Mouse (Mus musculus) liver, adult 2 months (tissue): ENCODE data around the gene Akt1. TPM values are rescaled to one million over a fixed set of nuclear protein-coding genes. Genes with fewer than 3 reads are reported as not detected.

ENCODE experiments used
- DNase-seq: peaks from one replicate; pipeline ENCODE4 v3.0.0-alpha.2; 2011; ENCODE audit warnings: low read depth, low spot score; ENCODE audit errors: extremely low read depth
- H3K27ac ChIP-seq: fragments of 200-500 bp; replicated peaks from 2 replicates; pipeline ENCODE4 v1.5.1; 2012; ENCODE audit warnings: low read depth, mild to moderate bottlenecking, control low read depth, inconsistent platforms, low read length; ENCODE audit not compliant: insufficient read depth
- H3K27me3 ChIP-seq: fragments of 200-500 bp; 2 replicates; pipeline ENCODE4 v1.6.1; 2012; ENCODE audit warnings: mild to moderate bottlenecking, moderate library complexity, low read length, inconsistent platforms; ENCODE audit not compliant: control insufficient read depth, insufficient read depth
- H3K36me3 ChIP-seq: fragments of 200-500 bp; 2 replicates; pipeline ENCODE4 v1.6.1; 2012; ENCODE audit warnings: low read length, inconsistent platforms; ENCODE audit not compliant: control insufficient read depth, insufficient read depth
- H3K4me1 ChIP-seq: fragments of 200-500 bp; 2 replicates; pipeline ENCODE4 v1.6.1; 2011; ENCODE audit warnings: low read length; ENCODE audit not compliant: control insufficient read depth, insufficient read depth
- H3K4me3 ChIP-seq: fragments of 200-500 bp; 2 replicates; pipeline ENCODE4 v1.5.1; 2011; ENCODE audit warnings: low read depth, mild to moderate bottlenecking, control low read depth, low read length, moderate library complexity; ENCODE audit not compliant: insufficient read depth
- H3K79me2 ChIP-seq: fragments of 200-500 bp; 2 replicates; pipeline ENCODE4 v1.6.1; 2012; ENCODE audit warnings: inconsistent platforms, mild to moderate bottlenecking, low read length, moderate library complexity; ENCODE audit not compliant: control insufficient read depth, insufficient read depth
- H3K9ac ChIP-seq: fragments of 200-500 bp; 2 replicates; pipeline ENCODE4 v1.6.1; 2012; ENCODE audit warnings: low read depth, mild to moderate bottlenecking, control low read depth, inconsistent platforms, low read length
- CTCF ChIP-seq: fragments of 200-500 bp; IDR thresholded peaks from 2 replicates; pipeline ENCODE4 v1.5.1; 2011; ENCODE audit warnings: low read depth, low read length, control low read depth
- POLR2A ChIP-seq: fragments of 200-500 bp; IDR thresholded peaks from 2 replicates; pipeline ENCODE4 v1.6.1; 2011; ENCODE audit warnings: low read length, control low read depth; ENCODE audit not compliant: insufficient read depth; ENCODE audit errors: extremely low read depth
- WGBS: fragments of 180-500 bp; shearing (Covaris S2); methylation state at CpG from one replicate; pipeline ENCODE4 v1.1.7; 2018; 5-methylcytosine and 5-hydroxymethylcytosine counted together
- polyA plus RNA-seq: library from polyadenylated mRNA; depleted of rRNA; stranded (reverse); fragments of >200 nt; gene quantifications from 2 replicates; pipeline ENCODE4 v1.2.3, GENCODE M21; 2012
- total RNA-seq: library from RNA; depleted of rRNA; stranded (reverse); fragments of >200 nt; gene quantifications from 2 replicates; pipeline ENCODE4 v1.2.3, GENCODE M21; 2014

Akt1 gene
- total and polyA plus RNA-seq, 2 experiments, result 31.8 to 60.5 TPM

DNA sequence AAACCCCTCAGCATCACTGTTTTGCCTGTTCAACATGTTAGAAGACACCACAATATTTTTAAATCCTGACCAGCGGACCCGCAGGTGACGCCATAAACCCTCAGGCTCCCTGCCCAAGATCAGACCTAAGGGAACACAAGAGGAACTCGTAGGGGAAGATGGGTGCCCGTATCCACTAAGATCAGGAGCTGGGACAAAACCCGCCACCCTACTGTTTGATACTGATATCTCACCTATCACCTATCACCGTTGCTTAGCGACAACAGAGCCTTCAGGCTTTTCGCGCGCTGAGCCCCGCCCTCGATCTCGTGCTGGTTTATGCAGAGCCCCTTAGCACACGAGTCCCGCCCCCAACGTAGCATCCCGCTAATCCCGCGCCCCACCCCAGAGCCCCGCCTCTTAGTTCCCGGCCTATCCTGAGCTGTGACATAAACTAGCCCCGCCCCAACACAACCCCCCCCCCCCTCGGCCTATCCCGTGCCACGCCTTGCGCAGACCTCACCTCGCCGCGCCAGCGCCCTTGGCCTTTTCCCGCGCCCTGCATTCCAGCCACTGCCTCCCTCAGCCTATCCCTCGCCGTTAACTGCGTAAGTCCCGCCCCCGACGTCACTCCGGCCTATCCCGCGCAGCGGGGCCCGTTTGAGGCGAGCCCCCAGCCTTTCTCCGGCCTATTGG lies 30.4 kb downstream of the Akt1 start, which contains the start of gene Siva1:
Gene Siva1, plus strand, starts transcription at position 500 of the 675 bp plus-strand sequence.
- DNase-seq, result peak; percentile 93
- Histone ChIP-seq H3K4me1 (peaks cover 13% of the 10 kb centered on the region), H3K79me2 (no peaks in the 10 kb centered on the region), H3K4me3 (peak within 1 kb of the TSS; percentile 70), H3K27ac (peak within 1 kb of the TSS; percentile 19; the same call in 1 of the 2 replicates), H3K27me3 (no peaks in the 10 kb centered on the region), H3K36me3 (no peaks in the 10 kb centered on the region), H3K9ac (peak within 1 kb of the TSS; percentile 72)
- TF ChIP-seq POLR2A (no peak), CTCF (no peak)
- WGBS, result 1% methylated on average over 45 of the region's 46 CpGs

- H3K4me3 ChIP-seq, result no peak overlapping the region
- TF ChIP-seq POLR2A, result no peak
- no peak for TF ChIP-seq CTCF
- H3K79me2 ChIP-seq, result no peaks in the 10 kb centered on the region
- H3K27me3 ChIP-seq, result no peaks in the 10 kb centered on the region
- peaks cover 13% of the 10 kb centered on the region for H3K4me1 ChIP-seq
- no peak for DNase-seq
- WGBS, result 91% methylated on average over 6 of the region's 6 CpGs
- no peak overlapping the region for H3K9ac ChIP-seq
- H3K36me3 ChIP-seq, result no peaks in the 10 kb centered on the region
- no peak overlapping the region for H3K27ac ChIP-seq
Observed at GRCm38 (mm10) chr12:112643126-112643525, 31.6 kb downstream of the Akt1 start.

GRCm38 (mm10) chr12:112639526-112639925 lies 35.2 kb downstream of the Akt1 start:
- 94% methylated on average over 10 of the region's 10 CpGs for WGBS
- H3K79me2 ChIP-seq, result no peaks in the 10 kb centered on the region
- no peak for TF ChIP-seq POLR2A

DNA sequence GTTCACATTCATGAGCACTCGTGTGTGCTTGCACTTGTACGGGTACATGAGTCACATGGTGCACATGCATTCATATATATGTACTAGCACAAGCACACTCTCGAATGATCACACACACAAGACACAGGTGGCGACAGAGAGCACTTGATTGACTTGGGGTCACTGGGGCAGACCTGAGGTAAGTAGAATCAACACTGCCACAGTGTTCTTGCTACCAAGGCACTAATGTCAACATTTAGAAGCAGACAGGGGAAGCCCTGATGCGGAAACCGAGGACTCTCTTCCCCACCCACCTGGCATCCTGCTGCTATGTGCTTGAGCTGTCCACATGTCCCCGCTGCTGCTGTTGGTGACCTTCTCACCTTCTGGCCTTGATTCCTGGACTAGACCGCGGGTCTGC lies 41.0 kb downstream of the Akt1 start:
- H3K4me1 ChIP-seq, result peaks cover 22% of the 10 kb centered on the region
- no peak overlapping the region for H3K27ac ChIP-seq
- no peaks in the 10 kb centered on the region for H3K36me3 ChIP-seq
- no peak for TF ChIP-seq POLR2A
- TF ChIP-seq CTCF, result no peak; the same call in 1 of the 2 replicates
- no peaks in the 10 kb centered on the region for H3K27me3 ChIP-seq
- WGBS, result 36% methylated on average over 9 of the region's 9 CpGs
- no peaks in the 10 kb centered on the region for H3K79me2 ChIP-seq
- H3K4me3 ChIP-seq, result no peak overlapping the region
- no peak overlapping the region for H3K9ac ChIP-seq
- peak; percentile 42 for DNase-seq

More at GRCm38 (mm10) chr12:112639526-112639925, 35.2 kb downstream of the Akt1 start:
- H3K9ac ChIP-seq, result no peak overlapping the region
- H3K4me3 ChIP-seq, result no peak overlapping the region
- H3K4me1 ChIP-seq, result peaks cover 9% of the 10 kb centered on the region
- H3K27ac ChIP-seq, result no peak overlapping the region
- H3K36me3 ChIP-seq, result no peaks in the 10 kb centered on the region
- no peak for DNase-seq
- H3K27me3 ChIP-seq, result no peaks in the 10 kb centered on the region

GRCm38 (mm10) chr12:112632907-112633306 lies 41.8 kb downstream of the Akt1 start:
- peaks cover 22% of the 10 kb centered on the region for H3K4me1 ChIP-seq
- DNase-seq, result no peak
- H3K9ac ChIP-seq, result no peak overlapping the region
- H3K4me3 ChIP-seq, result no peak overlapping the region
- no peaks in the 10 kb centered on the region for H3K36me3 ChIP-seq
- no peaks in the 10 kb centered on the region for H3K27me3 ChIP-seq
- 75% methylated on average over 5 of the region's 5 CpGs for WGBS
- TF ChIP-seq CTCF (no peak), POLR2A (no peak)
- H3K79me2 ChIP-seq, result no peaks in the 10 kb centered on the region
- H3K27ac ChIP-seq, result no peak overlapping the region; the same call in 1 of the 2 replicates
